Mouse (Mus musculus) adrenal gland, adult 2 months (tissue): ENCODE measurements around the gene Htr3b. TPM values are rescaled to one million over a fixed set of nuclear protein-coding genes. Genes with fewer than 3 reads are reported as not detected.
"Not testable (repeated sequence)": the region's sequence is repeated elsewhere in the genome, so short reads cannot be mapped to it uniquely, and the experiment has no call there.

Experiments
- DNase-seq: peaks from one replicate; pipeline ENCODE4 v3.0.0; 2021
- long read RNA-seq: library from polyadenylated mRNA; stranded (forward); transcript quantifications from one replicate; pipeline ENCODE4 v2.0.0, GENCODE M21; 2021
- polyA plus RNA-seq: library from polyadenylated mRNA; depleted of rRNA; stranded (reverse); fragments of >200 nt; gene quantifications from 2 replicates; pipeline ENCODE4 v1.2.3, GENCODE M21; 2012; rRNA removed
- total RNA-seq, 2 experiments: library from RNA; stranded (reverse); gene quantifications; 2 replicates each; pipeline ENCODE4 v1.2.3; 2021

Htr3b gene
- total RNA-seq: under 1 TPM; 0.14 to 0.55 TPM
- 0.13 and 0.65 TPM in 2 replicates for polyA plus RNA-seq
- long read RNA-seq: 0 reads

GRCm38 (mm10) chr9:48964587-48965040 lies at the start of gene Htr3b:
TSS of gene Htr3b (minus strand) at chr9:48964990.
- no peak for DNase-seq

GRCm38 (mm10) chr9:48999256-48999655 lies 34.5 kb upstream of the Htr3b start:
- DNase-seq: no peak

GRCm38 (mm10) chr9:48995735-48996134 lies 30.9 kb upstream of the Htr3b start:
- no peak for DNase-seq

GRCm38 (mm10) chr9:48994779-48995178 lies 30.0 kb upstream of the Htr3b start:
- DNase-seq: no peak

- no peak for DNase-seq
Measured at GRCm38 (mm10) chr9:48991671-48992070, 26.9 kb upstream of the Htr3b start.

- peak; percentile 15 for DNase-seq
Measured at GRCm38 (mm10) chr9:48987201-48988101, 22.7 kb upstream of the Htr3b start.

GRCm38 (mm10) chr9:48986616-48987141 lies 21.9 kb upstream of the Htr3b start:
- DNase-seq: peak; percentile 35

- DNase-seq: no peak
Measured at GRCm38 (mm10) chr9:48985708-48986088, 20.9 kb upstream of the Htr3b start.

GRCm38 (mm10) chr9:48984845-48985707 lies 20.3 kb upstream of the Htr3b start, which contains the start of gene Usp28:
TSS of gene Usp28 (plus strand) at chr9:48985375.
- peak; percentile 100 for DNase-seq

- DNase-seq: no peak
Measured at GRCm38 (mm10) chr9:48984320-48984844, 19.6 kb upstream of the Htr3b start.

- DNase-seq: not testable (repeated sequence)
Measured at GRCm38 (mm10) chr9:48983801-48984200, 19.0 kb upstream of the Htr3b start.

- DNase-seq: no peak
Measured at GRCm38 (mm10) chr9:48981827-48982226, 17.0 kb upstream of the Htr3b start.

- DNase-seq: no peak
Measured at GRCm38 (mm10) chr9:48980781-48981180, 16.0 kb upstream of the Htr3b start.

- DNase-seq: no peak
Measured at GRCm38 (mm10) chr9:48980371-48980770, 15.6 kb upstream of the Htr3b start.

GRCm38 (mm10) chr9:48976661-48977355 lies 12.0 kb upstream of the Htr3b start:
- DNase-seq: no peak

GRCm38 (mm10) chr9:48972494-48972893 lies 7.7 kb upstream of the Htr3b start:
- peak; percentile 25 for DNase-seq

GRCm38 (mm10) chr9:48962131-48962530 lies 2.7 kb downstream of the Htr3b start:
- DNase-seq: peak; percentile 26

GRCm38 (mm10) chr9:48961314-48961713 lies 3.5 kb downstream of the Htr3b start:
- DNase-seq: no peak

GRCm38 (mm10) chr9:48947565-48947964 lies 17.2 kb downstream of the Htr3b start:
- no peak for DNase-seq

GRCm38 (mm10) chr9:48942349-48942748 lies 22.4 kb downstream of the Htr3b start:
- DNase-seq: no peak

- no peak for DNase-seq
Measured at GRCm38 (mm10) chr9:48929436-48929835, 35.4 kb downstream of the Htr3b start.
